Mouse (Mus musculus): Measurements from ENCODE around the gene Ctdspl. TPM values are rescaled to one million over a fixed set of nuclear protein-coding genes. Genes with fewer than 3 reads are reported as not detected.

Ctdspl gene
- polyA plus RNA-seq, 1 experiment: 8.1 TPM

DNA sequence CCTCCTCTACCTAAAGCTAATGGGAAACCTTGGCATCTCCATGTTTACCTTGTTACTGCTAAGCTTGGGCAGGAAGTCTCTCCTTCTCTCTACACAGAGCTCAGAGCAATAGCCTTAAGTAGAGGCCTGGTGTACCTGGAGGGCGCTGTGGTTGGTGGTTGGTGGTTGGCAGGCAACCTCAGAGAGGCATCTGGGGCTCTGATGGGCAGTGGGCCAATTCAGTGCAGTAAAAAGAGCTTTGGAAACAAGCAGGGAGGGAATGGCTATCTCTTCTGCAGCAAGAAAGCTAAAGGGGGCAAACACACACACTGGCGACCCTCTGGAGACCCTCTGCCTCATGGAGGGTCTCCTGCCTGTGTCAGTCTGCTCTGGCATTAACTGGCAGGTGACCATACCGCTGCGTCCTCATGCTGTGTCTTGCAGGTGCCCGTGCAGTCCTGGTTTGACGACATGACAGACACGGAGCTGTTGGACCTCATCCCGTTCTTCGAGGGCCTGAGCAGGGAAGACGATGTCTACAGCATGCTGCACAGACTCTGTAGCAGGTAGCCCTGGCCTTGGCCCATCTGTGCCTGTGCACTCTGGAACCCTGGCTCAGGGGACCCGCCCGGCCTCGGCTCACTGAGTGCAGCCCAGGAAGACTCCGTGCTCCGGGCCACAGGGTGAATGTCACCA, 114.0 kb downstream of the Ctdspl start:
- TF ChIP-seq CTCF (IDR thresholded peaks at IDR 0.05; ENCODE audit: control insufficient read depth, insufficient read depth, insufficient replicate concordance, low read depth, low read length) (no peak), POLR2A (IDR thresholded peaks at IDR 0.05; ENCODE audit: control insufficient read depth, low read depth, low read length) (no peak)
- Histone ChIP-seq H3K4me1 (ENCODE audit: control insufficient read depth, insufficient read depth, low read length) (no peaks in the 10 kb centered on the region), H3K36me3 (ENCODE audit: control insufficient read depth, insufficient read depth, low read length) (no peaks in the 10 kb centered on the region), H3K27ac (ENCODE audit: control insufficient read depth, insufficient read depth, low read depth, low read length) (no peak overlapping the region), H3K27me3 (ENCODE audit: control insufficient read depth, insufficient read depth, low read length) (no peaks in the 10 kb centered on the region), H3K4me3 (ENCODE audit: control insufficient read depth, low read depth, low read length) (no peak overlapping the region)

DNA sequence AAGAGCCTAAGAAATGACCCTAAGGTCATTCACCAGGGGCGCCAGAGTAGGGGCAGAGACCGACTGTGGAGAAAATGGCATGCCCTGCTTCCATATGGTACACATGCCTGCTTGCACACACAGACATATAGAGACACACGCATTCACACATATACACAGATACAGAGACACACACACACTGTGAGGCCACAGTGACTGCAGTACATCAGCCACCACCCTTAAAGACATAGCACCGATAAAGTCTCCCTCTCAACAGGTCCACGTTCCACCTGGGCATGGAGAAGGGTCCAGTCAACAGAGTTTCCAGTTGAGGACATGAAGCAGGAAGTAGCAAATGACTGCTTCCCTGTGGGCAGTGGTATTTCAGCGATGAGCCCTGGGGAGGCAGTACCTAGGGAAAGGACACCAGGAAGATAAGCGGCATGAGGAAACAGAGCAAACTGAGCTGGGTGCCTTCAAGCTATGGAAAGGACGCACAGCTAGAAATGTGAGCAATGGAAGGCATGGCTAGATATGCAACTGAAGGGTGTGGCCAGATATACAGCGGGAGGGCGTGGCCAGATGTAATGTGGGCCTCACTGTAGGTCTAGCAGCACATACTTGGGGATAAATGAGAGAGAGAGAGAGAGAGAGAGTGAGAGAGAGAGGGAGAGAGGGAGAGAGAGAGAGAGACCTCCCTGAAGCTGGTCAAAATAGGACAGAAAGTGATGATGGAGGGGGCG, 122.1 kb downstream of the Ctdspl start:
- no peak overlapping the region for H3K4me3 ChIP-seq (ENCODE audit: control insufficient read depth, low read depth, low read length)
- H3K27ac ChIP-seq (ENCODE audit: control insufficient read depth, insufficient read depth, low read depth, low read length): no peak overlapping the region
- TF ChIP-seq POLR2A (IDR thresholded peaks at IDR 0.05; ENCODE audit: control insufficient read depth, low read depth, low read length) (no peak), CTCF (IDR thresholded peaks at IDR 0.05; ENCODE audit: control insufficient read depth, insufficient read depth, insufficient replicate concordance, low read depth, low read length) (no peak)

GRCm38 (mm10) chr9:119051158-119051557, 124.9 kb downstream of the Ctdspl start:
- Histone ChIP-seq H3K36me3 (ENCODE audit: control insufficient read depth, insufficient read depth, low read length) (no peaks in the 10 kb centered on the region), H3K4me1 (ENCODE audit: control insufficient read depth, insufficient read depth, low read length) (peaks cover 19% of the 10 kb centered on the region), H3K27ac (ENCODE audit: control insufficient read depth, insufficient read depth, low read depth, low read length) (no peak overlapping the region), H3K4me3 (ENCODE audit: control insufficient read depth, low read depth, low read length) (no peak overlapping the region), H3K27me3 (ENCODE audit: control insufficient read depth, insufficient read depth, low read length) (no peaks in the 10 kb centered on the region)
- no peak for TF ChIP-seq CTCF (IDR thresholded peaks at IDR 0.05; ENCODE audit: control insufficient read depth, insufficient read depth, insufficient replicate concordance, low read depth, low read length)
- TF ChIP-seq POLR2A (IDR thresholded peaks at IDR 0.05; ENCODE audit: control insufficient read depth, low read depth, low read length): no peak

More for the DNA sequence above, 122.1 kb downstream of the Ctdspl start:
- Histone ChIP-seq H3K4me1 (ENCODE audit: control insufficient read depth, insufficient read depth, low read length) (peaks cover 15% of the 10 kb centered on the region), H3K36me3 (ENCODE audit: control insufficient read depth, insufficient read depth, low read length) (no peaks in the 10 kb centered on the region), H3K27me3 (ENCODE audit: control insufficient read depth, insufficient read depth, low read length) (no peaks in the 10 kb centered on the region)

DNA sequence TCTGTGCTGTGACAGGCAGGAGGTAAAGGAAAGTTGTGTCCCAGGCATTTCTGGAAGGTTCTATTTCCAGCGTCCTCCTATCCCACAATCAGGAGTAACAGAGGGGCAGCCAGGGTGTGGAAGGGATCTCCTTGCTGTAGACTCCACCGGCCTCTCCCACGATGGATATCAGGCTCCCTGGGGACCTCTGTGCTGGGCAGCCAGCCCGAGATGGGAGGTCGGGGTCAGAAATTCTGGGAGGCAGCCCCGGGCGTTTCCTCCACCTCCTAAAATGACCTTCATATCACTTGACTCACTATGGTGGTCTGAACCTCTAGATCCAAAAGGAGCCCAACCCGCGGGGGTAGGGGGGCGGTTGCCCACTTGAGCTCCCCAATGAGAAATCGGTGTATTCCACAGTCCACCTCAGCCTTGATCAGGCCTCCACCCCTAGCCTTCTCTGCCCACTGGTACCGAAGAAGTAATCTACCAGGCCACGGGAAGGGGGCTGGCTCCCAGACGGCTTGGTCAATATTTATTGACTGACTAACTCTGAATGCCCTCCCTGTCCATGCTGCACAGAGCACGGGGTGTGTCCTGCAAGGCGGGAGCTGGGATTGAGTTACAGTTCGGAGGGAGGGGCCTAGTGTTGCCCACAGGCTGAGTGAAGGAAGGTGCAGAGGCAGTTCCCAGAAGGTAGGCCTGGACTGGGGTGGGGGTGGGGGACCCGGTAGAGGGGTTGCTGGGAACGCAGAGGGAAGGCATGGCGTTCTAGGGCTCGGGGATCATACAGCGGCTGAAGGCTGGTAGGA, 126.1 kb downstream of the Ctdspl start, which contains the start of gene Vill:
TSS of gene Vill (plus strand) at position 625 of the 791 bp plus-strand sequence.
- no peak within 1 kb of the TSS for H3K27ac ChIP-seq (ENCODE audit: control insufficient read depth, insufficient read depth, low read depth, low read length)

DNA sequence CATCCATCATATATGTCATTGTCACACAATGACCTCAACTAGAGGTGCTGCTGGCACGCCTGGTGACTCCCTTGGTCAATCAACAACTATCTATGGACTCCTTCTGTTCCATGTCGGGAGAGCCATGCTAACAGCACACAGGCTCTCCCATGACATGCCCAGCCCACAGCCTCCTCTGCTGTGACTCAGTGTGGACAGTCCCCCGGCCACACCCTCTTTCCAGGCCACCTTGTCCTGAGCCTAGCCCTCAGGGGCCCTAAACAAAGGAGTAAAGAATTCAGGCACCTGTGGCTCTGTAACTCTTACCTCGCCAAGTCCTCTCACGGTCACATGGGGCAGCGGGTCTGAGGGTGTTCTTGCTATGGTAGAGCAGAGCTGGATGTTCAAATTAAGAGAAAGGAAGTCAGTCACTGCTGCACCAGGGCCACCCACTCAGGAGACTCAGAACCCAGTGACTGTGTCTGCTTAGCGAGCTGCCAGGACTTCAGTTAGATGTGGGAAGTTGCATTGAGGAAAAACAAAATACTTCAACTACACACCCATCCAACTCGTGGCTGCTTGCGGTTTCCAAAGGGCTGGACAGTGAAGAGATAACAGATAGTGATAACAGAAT, 127.8 kb downstream of the Ctdspl start:
- Histone ChIP-seq H3K4me3 (ENCODE audit: control insufficient read depth, low read depth, low read length) (no peak overlapping the region), H3K36me3 (ENCODE audit: control insufficient read depth, insufficient read depth, low read length) (no peaks in the 10 kb centered on the region), H3K27ac (ENCODE audit: control insufficient read depth, insufficient read depth, low read depth, low read length) (no peak overlapping the region), H3K4me1 (ENCODE audit: control insufficient read depth, insufficient read depth, low read length) (peaks cover 19% of the 10 kb centered on the region), H3K27me3 (ENCODE audit: control insufficient read depth, insufficient read depth, low read length) (no peaks in the 10 kb centered on the region)
- TF ChIP-seq CTCF (IDR thresholded peaks at IDR 0.05; ENCODE audit: control insufficient read depth, insufficient read depth, insufficient replicate concordance, low read depth, low read length): no peak
- TF ChIP-seq POLR2A (IDR thresholded peaks at IDR 0.05; ENCODE audit: control insufficient read depth, low read depth, low read length): no peak

More for the DNA sequence above, 126.1 kb downstream of the Ctdspl start, which contains the start of gene Vill:
- no peak for TF ChIP-seq POLR2A (IDR thresholded peaks at IDR 0.05; ENCODE audit: control insufficient read depth, low read depth, low read length)
- no peak for TF ChIP-seq CTCF (IDR thresholded peaks at IDR 0.05; ENCODE audit: control insufficient read depth, insufficient read depth, insufficient replicate concordance, low read depth, low read length)
- no peaks in the 10 kb centered on the region for H3K36me3 ChIP-seq (ENCODE audit: control insufficient read depth, insufficient read depth, low read length)
- H3K27me3 ChIP-seq (ENCODE audit: control insufficient read depth, insufficient read depth, low read length): no peaks in the 10 kb centered on the region
- H3K4me1 ChIP-seq (ENCODE audit: control insufficient read depth, insufficient read depth, low read length): peaks cover 19% of the 10 kb centered on the region
- peak within 1 kb of the TSS; percentile 71 for H3K4me3 ChIP-seq (ENCODE audit: control insufficient read depth, low read depth, low read length)

DNA sequence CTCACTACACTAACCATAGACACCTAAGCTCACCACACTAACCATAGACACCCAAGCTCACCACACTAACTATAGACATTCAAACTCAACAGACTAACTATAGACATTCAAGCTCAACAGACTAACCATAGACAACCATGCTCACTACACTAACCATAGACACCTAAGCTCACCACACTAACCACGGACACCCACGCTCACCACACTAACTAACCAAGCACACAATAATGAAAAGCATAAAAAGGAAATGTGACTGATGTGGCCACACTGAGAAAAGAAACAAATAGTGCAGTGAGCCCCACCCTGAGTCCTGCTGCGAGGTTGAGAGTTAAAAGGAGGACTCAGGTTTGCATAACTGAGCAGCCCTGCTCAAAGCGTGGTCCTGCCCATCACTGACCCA, 129.1 kb downstream of the Ctdspl start:
- Histone ChIP-seq H3K27me3 (ENCODE audit: control insufficient read depth, insufficient read depth, low read length) (no peaks in the 10 kb centered on the region), H3K27ac (ENCODE audit: control insufficient read depth, insufficient read depth, low read depth, low read length) (no peak overlapping the region), H3K36me3 (ENCODE audit: control insufficient read depth, insufficient read depth, low read length) (no peaks in the 10 kb centered on the region), H3K4me3 (ENCODE audit: control insufficient read depth, low read depth, low read length) (no peak overlapping the region), H3K4me1 (ENCODE audit: control insufficient read depth, insufficient read depth, low read length) (peaks cover 19% of the 10 kb centered on the region)
- no peak for TF ChIP-seq CTCF (IDR thresholded peaks at IDR 0.05; ENCODE audit: control insufficient read depth, insufficient read depth, insufficient replicate concordance, low read depth, low read length)
- no peak for TF ChIP-seq POLR2A (IDR thresholded peaks at IDR 0.05; ENCODE audit: control insufficient read depth, low read depth, low read length)

All from testis, adult 2 months (tissue).